Mouse (Mus musculus) olfactory bulb, adult 2 months (tissue): Measurements from ENCODE around the gene Pdgfra.

ENCODE experiments used
- CTCF ChIP-seq: fragments of 200-500 bp; IDR thresholded peaks from 2 replicates; pipeline ENCODE4 v1.5.1; 2012; ENCODE audit warnings: low read depth, mild to moderate bottlenecking, low read length, moderate library complexity; ENCODE audit not compliant: insufficient read depth
- POLR2A ChIP-seq: fragments of 200-500 bp; IDR thresholded peaks from 2 replicates; pipeline ENCODE4 v1.6.1; 2012; ENCODE audit warnings: mild to moderate bottlenecking, low read depth, low read length, moderate library complexity; ENCODE audit not compliant: insufficient read depth

DNA sequence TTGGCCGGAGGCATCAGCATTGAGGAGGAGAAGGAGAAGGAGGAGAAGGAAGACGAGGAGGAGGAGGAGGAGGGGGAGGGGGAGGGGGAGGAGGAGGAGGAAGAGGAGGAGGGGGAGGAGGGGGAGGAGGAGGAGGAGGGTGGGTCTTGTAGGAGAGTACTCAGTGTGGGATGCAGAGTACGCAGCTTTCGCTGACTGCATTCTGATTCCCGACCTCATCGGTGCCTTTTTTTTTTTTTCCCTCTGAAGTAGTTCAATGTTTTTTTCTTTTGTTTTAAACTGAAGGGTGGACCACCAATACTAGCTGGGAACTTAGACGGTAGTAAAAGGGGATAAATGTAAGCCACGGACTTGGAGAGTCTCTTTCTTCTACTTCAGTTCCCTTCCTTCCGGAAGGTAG lies 3.2 kb downstream of the Pdgfra start:
- no peak for TF ChIP-seq POLR2A
- no peak for TF ChIP-seq CTCF
